In genomic region chr3:54756058-54756457, GRCm38 (mm10) we compare ENCODE assay signal across 8 mouse cellular contexts. TPM values are rescaled to one million over a fixed set of nuclear protein-coding genes. Genes with fewer than 3 reads are reported as not detected.
DNase-seq lines count a peak whose midpoint lies in the region; ATAC-seq and TF ChIP-seq lines count a peak whose summit lies in the region.

No protein-coding gene starts in this region.

- TF ChIP-seq CTCF in lung, adult 2 months (IDR thresholded peaks at IDR 0.05; ENCODE audit: insufficient read depth, low read length), result no peak

- no peak for TF ChIP-seq POLR2A in lung, adult 2 months (IDR thresholded peaks at IDR 0.05; ENCODE audit: borderline replicate concordance, extremely low read depth, low read depth, low read length)

- peaks cover 9% of the 10 kb centered on the region for H3K36me3 ChIP-seq in heart, embryonic 13.5 days

- H3K4me2 ChIP-seq in heart, embryonic 13.5 days, result peak overlapping the region; percentile 98

- no peaks in the 10 kb centered on the region for H3K9me3 ChIP-seq in heart, embryonic 13.5 days

- H3K27me3 ChIP-seq in heart, embryonic 13.5 days (replicated peaks), result no peaks in the 10 kb centered on the region

- H3K4me3 ChIP-seq in heart, embryonic 13.5 days, result peak overlapping the region; percentile 84
- H3K4me3 ChIP-seq in lung, adult 2 months (replicated peaks; ENCODE audit: extremely low read depth, low read depth, low read length), result peak overlapping the region; percentile 75

- peak overlapping the region; percentile 90 for H3K27ac ChIP-seq in heart, embryonic 13.5 days (replicated peaks)

- WGBS in heart, embryonic 13.5 days, result under 1% methylated on average over 11 of the region's 11 CpGs
- WGBS in lung, adult 2 months, result 3% methylated on average over 11 of the region's 11 CpGs

- H3K4me1 ChIP-seq in heart, embryonic 13.5 days, result peaks cover 22% of the 10 kb centered on the region
- no peaks in the 10 kb centered on the region for H3K4me1 ChIP-seq in lung, adult 2 months (ENCODE audit: control insufficient read depth, insufficient read depth, low read length)

- no peak for DNase-seq in frontal cortex, postnatal 25 days (ENCODE audit: low spot score in 2 of 2)
- DNase-seq in cerebellum, postnatal 36 days, result peak; percentile 30
- peak; percentile 11 to 47 for DNase-seq in kidney, postnatal 25 days
- peak; percentile 35 for DNase-seq in lung, adult 2 months
- peak; percentile 52 to 60 for DNase-seq in right cerebral cortex, adult 2 months (ENCODE audit: low spot score in 2 of 2)
- DNase-seq in thymus, postnatal 4 days, result no peak

- peak; percentile 81 for ATAC-seq in frontal cortex, adult (ENCODE audit: low TSS enrichment)
- peak; percentile 42; the same call in 1 of the 2 replicates for ATAC-seq in heart, embryonic 13.5 days (ENCODE audit: extremely low read depth, insufficient number of reproducible peaks, low FRiP score, low TSS enrichment)

- peak overlapping the region; percentile 90 for H3K9ac ChIP-seq in heart, embryonic 13.5 days

RNA-seq across cellular contexts. Expression of gene Smad9, which starts 0.7 kb away (rescaled TPM):
- polyA plus RNA-seq in heart, embryonic 13.5 days (2015; fragmentation: Nextera tagmentation; extraction: Ambion mirVana), result 0.75 and 1.1 TPM in 2 replicates
- polyA plus RNA-seq in lung, adult 2 months (2012; rRNA removed), result 4.0 and 5.6 TPM in 2 replicates

RNA-seq across cellular contexts. Expression of gene Alg5, which starts 20.7 kb away (rescaled TPM):
- polyA plus RNA-seq in heart, embryonic 13.5 days (2015; fragmentation: Nextera tagmentation; extraction: Ambion mirVana), result 33.7 and 35.1 TPM in 2 replicates
- polyA plus RNA-seq in lung, adult 2 months (2012; rRNA removed), result 9.4 and 12.4 TPM in 2 replicates

RNA-seq across cellular contexts. Expression of gene Exosc8, which starts 20.9 kb away (rescaled TPM):
- 78.9 and 87.1 TPM in 2 replicates for polyA plus RNA-seq in heart, embryonic 13.5 days (2015; fragmentation: Nextera tagmentation; extraction: Ambion mirVana)
- polyA plus RNA-seq in lung, adult 2 months (2012; rRNA removed), result 15.3 and 20.3 TPM in 2 replicates

RNA-seq across cellular contexts. Expression of gene Gm21958, which starts 41.9 kb away (rescaled TPM):
- polyA plus RNA-seq in heart, embryonic 13.5 days (2015; fragmentation: Nextera tagmentation; extraction: Ambion mirVana), result 0.32 and 0.48 TPM in 2 replicates
- not detected in 2 replicates for polyA plus RNA-seq in lung, adult 2 months (2012; rRNA removed)

RNA-seq across cellular contexts. Expression of gene Rfxap, which starts 51.5 kb away (rescaled TPM):
- polyA plus RNA-seq in heart, embryonic 13.5 days (2015; fragmentation: Nextera tagmentation; extraction: Ambion mirVana), result 22.6 and 26.0 TPM in 2 replicates
- polyA plus RNA-seq in lung, adult 2 months (2012; rRNA removed), result 13.2 and 22.6 TPM in 2 replicates

Comparison
In these comparisons a context has a peak if more than half of its experiments do, and no peak if none do; other contexts are left out.
1. DNase-seq: peak in cerebellum, postnatal 36 days (2 of 2), kidney, postnatal 25 days (2 of 2), lung, adult 2 months (single experiment) and right cerebral cortex, adult 2 months (2 of 2); none in frontal cortex, postnatal 25 days (0 of 2) and thymus, postnatal 4 days (single experiment).